Mouse (Mus musculus) cerebellum, adult 11 months (tissue): ENCODE results near the gene Gm3182.
"Not testable (repeated sequence)": the region's sequence is repeated elsewhere in the genome, so short reads cannot be mapped to it uniquely, and the experiment has no call there.

Experiments used
- DNase-seq: peaks from one replicate; pipeline ENCODE4 v3.0.0; 2022

The Gm3182 gene

GRCm38 (mm10) chr14:4481445-4481844, at the start of gene Gm3182:
Gene Gm3182 (plus strand): TSS chr14:4481745.
- not testable (repeated sequence) for DNase-seq

GRCm38 (mm10) chr14:4499425-4499824, 17.9 kb downstream of the Gm3182 start:
- DNase-seq, result not testable (repeated sequence)
